Mouse (Mus musculus) limb, embryonic 15.5 days (tissue): ENCODE measurements around the gene Ctbp2. TPM values are rescaled to one million over a fixed set of nuclear protein-coding genes. Genes with fewer than 3 reads are reported as not detected.

Experiments
- ATAC-seq: fragments of 200-750 bp; cut with Nextera tagmentation; 2 replicates; pipeline ENCODE4 v1.8.0; 2017; ENCODE audit warnings: low read depth, moderate TSS enrichment; ENCODE audit not compliant: insufficient number of reproducible peaks, low FRiP score, low TSS enrichment
- H3K27ac ChIP-seq: fragments of 300-500 bp; sonication (generic); 2 replicates; pipeline ENCODE4 v1.5.1; 2015; ENCODE audit warnings: moderate library complexity, mild to moderate bottlenecking, inconsistent platforms
- H3K27me3 ChIP-seq: fragments of 300-500 bp; sonication (generic); 2 replicates; pipeline ENCODE4 v1.6.1; 2015; ENCODE audit warnings: inconsistent platforms
- H3K36me3 ChIP-seq: fragments of 300-500 bp; sonication (generic); 2 replicates; pipeline ENCODE4 v1.6.1; 2015; ENCODE audit warnings: inconsistent platforms
- H3K4me1 ChIP-seq: fragments of 300-500 bp; sonication (generic); 2 replicates; pipeline ENCODE4 v1.6.1; 2015; ENCODE audit warnings: inconsistent platforms
- H3K4me2 ChIP-seq: fragments of 300-500 bp; sonication (generic); 2 replicates; pipeline ENCODE4 v1.6.1; 2015; ENCODE audit warnings: mild to moderate bottlenecking, inconsistent platforms
- H3K4me3 ChIP-seq: fragments of 300-500 bp; sonication (generic); 2 replicates; pipeline ENCODE4 v1.5.1; 2015; ENCODE audit warnings: mild to moderate bottlenecking, inconsistent platforms
- H3K9ac ChIP-seq: fragments of 300-500 bp; sonication (generic); 2 replicates; pipeline ENCODE4 v1.6.1; 2015; ENCODE audit warnings: inconsistent platforms
- H3K9me3 ChIP-seq: fragments of 300-500 bp; sonication (generic); 2 replicates; pipeline ENCODE4 v1.6.1; 2016; ENCODE audit warnings: inconsistent platforms
- WGBS: fragments of 180-500 bp; shearing (Covaris S2); methylation state at CpG from one replicate; pipeline ENCODE4 v1.1.7; 2015; 5-methylcytosine and 5-hydroxymethylcytosine counted together
- polyA plus RNA-seq: library from polyadenylated mRNA; unstranded; fragments of >200 nt; fragmentation: Nextera tagmentation; extraction: Ambion mirVana; gene quantifications from 2 replicates; pipeline ENCODE4 v1.2.1, GENCODE M21; 2015

The Ctbp2 gene
- polyA plus RNA-seq, 1 experiment from 2014 or later, result 56.3 TPM

DNA sequence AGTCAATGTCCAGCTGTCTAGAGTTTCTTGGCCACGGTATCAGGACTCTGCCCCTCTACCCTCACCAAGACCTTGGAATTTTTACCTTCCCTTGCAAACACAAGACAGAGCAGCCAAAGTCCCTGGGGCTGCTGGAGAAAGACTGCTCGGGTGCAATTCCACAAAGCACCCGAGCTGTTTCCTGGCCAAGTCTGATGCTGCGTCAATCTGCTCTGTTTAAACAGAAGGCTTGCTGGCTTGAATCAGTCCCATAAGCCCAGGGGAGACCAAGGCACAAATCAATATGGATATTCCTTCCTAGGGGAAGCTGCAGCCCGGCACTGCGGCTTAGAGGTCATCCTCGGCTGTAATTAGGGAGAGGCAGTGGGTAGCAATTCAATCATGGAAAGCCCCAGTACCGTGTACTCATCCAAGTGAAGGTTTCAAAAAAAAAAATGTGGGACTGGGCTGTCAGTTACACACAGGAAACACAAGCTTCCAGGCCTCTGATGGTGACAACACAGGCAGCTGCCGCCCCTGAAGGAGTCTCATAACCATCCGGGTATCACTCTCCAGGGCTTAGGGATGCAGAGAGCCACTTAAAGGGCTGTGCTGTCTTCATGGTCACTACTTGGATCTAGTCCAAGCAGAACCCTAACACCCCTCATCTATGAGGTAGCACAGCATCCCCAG lies 49.6 kb downstream of the Ctbp2 start:
- H3K9ac ChIP-seq, result no peak overlapping the region
- no peaks in the 10 kb centered on the region for H3K9me3 ChIP-seq
- no peak overlapping the region for H3K4me2 ChIP-seq
- H3K27ac ChIP-seq, result no peak overlapping the region
- H3K4me3 ChIP-seq, result no peak overlapping the region
- WGBS, result 74% methylated on average over 10 of the region's 10 CpGs
- H3K4me1 ChIP-seq, result peaks cover 3% of the 10 kb centered on the region; the same call in 1 of the 2 replicates
- no peak for ATAC-seq
- H3K27me3 ChIP-seq, result no peaks in the 10 kb centered on the region
- no peaks in the 10 kb centered on the region for H3K36me3 ChIP-seq

DNA sequence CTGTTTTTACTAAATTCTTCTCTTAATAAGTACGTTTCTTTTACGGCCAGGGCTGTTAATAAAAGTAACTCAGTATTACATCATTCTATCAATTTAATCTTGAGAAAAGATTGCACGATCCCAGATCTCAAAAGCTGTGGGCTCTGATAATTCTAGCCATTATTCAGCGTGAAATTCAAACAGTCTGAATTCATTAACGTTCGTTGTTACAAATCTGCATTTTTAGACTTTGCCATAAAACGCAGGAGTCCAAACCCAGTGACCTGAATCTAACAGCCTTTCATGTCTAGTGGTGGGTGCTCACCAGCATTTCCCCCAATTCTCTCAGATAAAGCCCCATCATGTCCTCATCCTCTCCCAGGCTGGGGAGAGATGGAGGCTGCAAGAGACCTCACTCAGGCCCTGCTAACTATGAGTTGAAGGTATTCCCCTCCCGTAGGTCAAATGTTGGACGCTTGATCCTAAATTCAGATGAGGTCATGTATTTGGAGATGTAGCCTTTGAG lies 51.0 kb downstream of the Ctbp2 start:
- no peak for ATAC-seq
- H3K4me3 ChIP-seq, result no peak overlapping the region
- H3K27ac ChIP-seq, result no peak overlapping the region
- no peak overlapping the region for H3K9ac ChIP-seq
- no peaks in the 10 kb centered on the region for H3K9me3 ChIP-seq
- H3K4me1 ChIP-seq, result peaks cover 3% of the 10 kb centered on the region; the same call in 1 of the 2 replicates
- no peak overlapping the region for H3K4me2 ChIP-seq
- 76% methylated on average over 9 of the region's 9 CpGs for WGBS
- no peaks in the 10 kb centered on the region for H3K27me3 ChIP-seq
- H3K36me3 ChIP-seq, result no peaks in the 10 kb centered on the region

DNA sequence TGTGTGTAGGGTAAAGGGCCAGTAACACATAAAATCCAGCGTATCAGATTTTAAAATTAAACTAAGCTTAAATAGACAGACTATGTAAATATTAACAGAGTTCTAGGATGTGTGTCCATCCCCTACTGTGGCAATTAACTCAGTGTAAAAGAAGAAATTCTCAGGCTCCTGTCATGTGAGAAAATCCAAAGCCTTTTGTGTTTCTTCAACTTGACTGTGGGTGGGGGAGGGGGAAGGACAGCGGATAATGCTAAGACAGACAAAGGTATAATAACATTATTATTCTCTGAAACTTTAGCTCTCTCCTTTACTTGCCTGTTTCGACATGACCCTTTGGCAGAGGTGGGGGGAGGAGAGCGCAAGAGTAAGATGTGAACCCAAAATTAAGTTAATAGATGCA lies 51.6 kb downstream of the Ctbp2 start:
- Histone ChIP-seq H3K27ac (no peak overlapping the region), H3K9me3 (no peaks in the 10 kb centered on the region), H3K9ac (no peak overlapping the region), H3K4me2 (no peak overlapping the region), H3K4me3 (no peak overlapping the region), H3K27me3 (no peaks in the 10 kb centered on the region), H3K4me1 (peaks cover 6% of the 10 kb centered on the region), H3K36me3 (no peaks in the 10 kb centered on the region)
- 83% methylated on average over 4 of the region's 4 CpGs for WGBS
- ATAC-seq, result no peak

DNA sequence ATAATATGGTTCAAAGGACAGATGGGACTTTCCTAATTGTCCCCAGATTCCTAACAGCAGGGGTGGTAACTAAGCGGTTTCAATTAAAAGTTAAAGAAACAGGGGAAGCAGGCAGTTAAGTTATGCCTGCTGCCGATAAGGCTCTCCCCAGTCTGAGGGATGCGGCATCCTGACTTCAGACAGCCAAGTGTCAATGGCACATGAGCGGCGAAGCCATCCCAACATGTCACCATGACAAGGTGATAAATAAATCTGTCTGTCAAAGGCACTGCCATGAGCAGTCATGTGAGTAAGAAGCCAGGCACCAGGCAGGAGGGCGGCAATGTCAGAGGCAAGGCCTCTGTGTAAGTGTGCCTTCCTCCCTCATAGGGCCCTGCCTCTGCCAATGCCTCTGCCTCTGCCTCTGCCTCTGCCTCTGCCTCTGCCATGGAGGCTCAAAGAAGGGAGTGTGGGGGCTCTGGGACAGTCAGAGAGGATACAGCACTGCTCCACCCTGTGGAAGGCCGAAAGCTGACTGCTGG lies 56.8 kb downstream of the Ctbp2 start:
- H3K9me3 ChIP-seq, result no peaks in the 10 kb centered on the region
- H3K4me1 ChIP-seq, result peaks cover 13% of the 10 kb centered on the region
- WGBS, result 53% methylated on average over 7 of the region's 7 CpGs
- no peak for ATAC-seq
- peaks cover 3% of the 10 kb centered on the region; the same call in 1 of the 2 replicates for H3K36me3 ChIP-seq
- H3K27ac ChIP-seq, result no peak overlapping the region
- H3K27me3 ChIP-seq, result no peaks in the 10 kb centered on the region
- no peak overlapping the region for H3K4me3 ChIP-seq
- H3K9ac ChIP-seq, result no peak overlapping the region
- H3K4me2 ChIP-seq, result no peak overlapping the region

DNA sequence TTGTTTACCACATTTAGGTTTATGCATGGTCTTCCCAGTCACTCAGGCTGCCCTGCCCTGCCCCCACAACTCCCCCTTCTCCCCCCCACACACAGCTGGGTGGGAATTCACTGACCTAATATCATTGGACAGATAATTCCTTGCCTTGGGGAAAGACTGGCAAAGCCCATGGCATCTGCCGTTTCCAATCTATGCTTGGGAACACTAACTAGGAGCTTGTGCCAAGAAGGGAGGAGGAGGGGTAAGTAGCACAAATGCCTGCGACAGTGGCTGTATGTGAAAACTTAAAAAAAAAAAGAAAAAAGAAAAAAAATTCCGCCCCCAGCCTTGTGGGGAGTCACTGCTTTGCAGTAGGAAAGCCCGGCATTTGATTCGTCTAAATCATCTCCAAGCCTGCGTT lies 57.4 kb downstream of the Ctbp2 start:
- Histone ChIP-seq H3K9me3 (no peaks in the 10 kb centered on the region), H3K4me1 (peaks cover 10% of the 10 kb centered on the region), H3K4me2 (no peak overlapping the region), H3K27ac (no peak overlapping the region), H3K27me3 (no peaks in the 10 kb centered on the region), H3K4me3 (no peak overlapping the region), H3K36me3 (peaks cover 3% of the 10 kb centered on the region), H3K9ac (no peak overlapping the region)
- ATAC-seq, result no peak
- 30% methylated on average over 6 of the region's 6 CpGs for WGBS

DNA sequence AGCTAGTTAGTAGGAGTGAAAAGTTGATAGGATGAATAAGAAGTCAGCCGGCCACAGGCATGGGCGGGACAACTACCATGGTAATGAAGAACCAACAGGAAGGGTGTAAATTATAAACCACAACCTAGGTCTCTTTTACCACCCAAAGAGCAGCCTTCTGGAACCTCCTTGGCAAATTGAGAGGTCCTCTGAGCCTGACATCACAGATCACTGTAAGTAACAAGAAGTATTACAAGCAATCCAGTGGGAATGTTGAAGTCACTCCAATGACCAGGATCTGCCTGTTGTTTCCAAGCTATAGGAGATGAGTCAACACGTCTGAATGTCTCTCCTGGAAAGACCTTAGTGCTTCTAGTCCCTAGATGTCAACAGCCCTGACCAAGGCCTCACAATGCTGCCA lies 62.1 kb downstream of the Ctbp2 start:
- H3K27ac ChIP-seq, result no peak overlapping the region
- H3K4me3 ChIP-seq, result no peak overlapping the region
- no peak for ATAC-seq
- H3K4me2 ChIP-seq, result no peak overlapping the region
- no peak overlapping the region for H3K9ac ChIP-seq
- H3K27me3 ChIP-seq, result no peaks in the 10 kb centered on the region
- 69% methylated on average over 3 of the region's 3 CpGs for WGBS
- no peaks in the 10 kb centered on the region for H3K9me3 ChIP-seq
- peaks cover 17% of the 10 kb centered on the region; the same call in 1 of the 2 replicates for H3K4me1 ChIP-seq
- peaks cover 3% of the 10 kb centered on the region for H3K36me3 ChIP-seq

DNA sequence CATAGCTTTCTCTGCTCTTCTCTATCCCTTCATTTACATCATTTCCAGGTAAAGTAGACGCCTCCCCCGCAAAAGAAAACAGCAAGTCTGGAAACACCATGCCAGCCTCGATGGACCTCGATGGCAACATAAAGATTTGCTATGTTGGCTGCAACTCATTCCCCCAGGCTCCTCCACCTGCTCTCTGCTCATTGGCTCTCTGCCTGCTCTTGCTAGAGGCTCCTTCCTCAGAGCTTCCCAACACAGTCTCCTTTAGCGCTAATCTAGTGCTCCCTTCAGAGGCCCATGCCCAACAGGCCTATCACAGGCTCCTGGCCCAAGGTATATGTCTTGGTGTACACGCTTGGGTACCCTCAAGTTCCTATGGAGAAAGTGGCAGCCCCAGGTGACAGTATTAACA lies 64.0 kb downstream of the Ctbp2 start:
- Histone ChIP-seq H3K27me3 (no peaks in the 10 kb centered on the region), H3K9me3 (no peaks in the 10 kb centered on the region), H3K27ac (no peak overlapping the region), H3K4me1 (peaks cover 14% of the 10 kb centered on the region; the same call in 1 of the 2 replicates), H3K9ac (no peak overlapping the region), H3K36me3 (peaks cover 3% of the 10 kb centered on the region), H3K4me2 (no peak overlapping the region), H3K4me3 (no peak overlapping the region)
- 73% methylated on average over 6 of the region's 6 CpGs for WGBS
- no peak for ATAC-seq

DNA sequence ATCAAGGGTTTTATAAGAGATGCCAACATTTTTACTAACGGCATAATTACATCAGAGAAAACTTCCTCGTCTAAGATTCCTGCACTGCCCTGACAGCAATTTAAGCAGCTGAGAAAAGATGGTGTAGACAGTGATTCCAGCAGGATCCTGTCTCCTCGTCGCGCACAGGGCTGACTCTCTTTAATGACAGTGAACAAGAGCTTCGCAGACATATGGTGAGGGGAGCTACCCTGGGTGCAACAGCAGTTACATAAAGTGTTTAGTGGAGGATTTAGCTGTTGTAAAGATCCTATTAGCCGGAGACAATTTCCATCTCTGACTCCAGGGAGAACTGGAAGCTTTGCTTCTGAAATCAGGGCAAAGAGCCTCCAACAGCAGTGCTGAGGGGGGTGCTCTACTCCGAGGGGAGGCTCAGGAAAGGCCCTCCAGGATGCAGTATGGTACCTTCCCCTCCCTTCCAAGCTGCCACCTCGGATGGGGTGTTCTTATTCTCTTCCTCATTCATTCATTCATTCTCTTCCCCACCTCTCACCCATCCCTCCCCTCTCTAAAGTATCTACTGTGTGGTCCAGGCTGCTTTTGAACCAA lies 64.5 kb downstream of the Ctbp2 start:
- H3K27me3 ChIP-seq, result no peaks in the 10 kb centered on the region
- no peak overlapping the region for H3K27ac ChIP-seq
- H3K9me3 ChIP-seq, result no peaks in the 10 kb centered on the region
- ATAC-seq, result no peak
- no peak overlapping the region for H3K9ac ChIP-seq
- peaks cover 14% of the 10 kb centered on the region; the same call in 1 of the 2 replicates for H3K4me1 ChIP-seq
- WGBS, result 35% methylated on average over 9 of the region's 9 CpGs
- H3K4me3 ChIP-seq, result no peak overlapping the region
- peaks cover 3% of the 10 kb centered on the region for H3K36me3 ChIP-seq
- H3K4me2 ChIP-seq, result no peak overlapping the region

DNA sequence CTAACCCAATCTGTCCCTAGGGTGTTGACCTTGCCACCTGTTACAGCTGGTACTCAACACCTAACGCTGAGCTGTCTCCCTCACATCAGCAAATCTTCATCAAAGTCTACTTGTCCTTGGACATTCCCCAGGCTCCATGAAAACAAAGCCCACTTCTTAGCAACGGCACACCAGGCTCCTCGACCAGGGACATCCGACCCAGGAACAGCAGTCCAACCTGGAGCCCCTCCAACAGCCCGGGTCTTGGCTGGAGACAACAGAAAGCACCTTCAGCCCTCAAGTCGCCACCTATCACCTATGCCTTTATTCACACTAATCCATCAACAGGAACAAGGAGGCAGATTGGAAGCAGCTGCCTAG lies 65.0 kb downstream of the Ctbp2 start:
- no peak overlapping the region for H3K4me2 ChIP-seq
- peaks cover under 1% of the 10 kb centered on the region for H3K36me3 ChIP-seq
- ATAC-seq, result no peak
- no peak overlapping the region for H3K9ac ChIP-seq
- no peak overlapping the region for H3K4me3 ChIP-seq
- peaks cover 14% of the 10 kb centered on the region; the same call in 1 of the 2 replicates for H3K4me1 ChIP-seq
- no peak overlapping the region for H3K27ac ChIP-seq
- no peaks in the 10 kb centered on the region for H3K9me3 ChIP-seq
- 43% methylated on average over 6 of the region's 6 CpGs for WGBS
- no peaks in the 10 kb centered on the region for H3K27me3 ChIP-seq

DNA sequence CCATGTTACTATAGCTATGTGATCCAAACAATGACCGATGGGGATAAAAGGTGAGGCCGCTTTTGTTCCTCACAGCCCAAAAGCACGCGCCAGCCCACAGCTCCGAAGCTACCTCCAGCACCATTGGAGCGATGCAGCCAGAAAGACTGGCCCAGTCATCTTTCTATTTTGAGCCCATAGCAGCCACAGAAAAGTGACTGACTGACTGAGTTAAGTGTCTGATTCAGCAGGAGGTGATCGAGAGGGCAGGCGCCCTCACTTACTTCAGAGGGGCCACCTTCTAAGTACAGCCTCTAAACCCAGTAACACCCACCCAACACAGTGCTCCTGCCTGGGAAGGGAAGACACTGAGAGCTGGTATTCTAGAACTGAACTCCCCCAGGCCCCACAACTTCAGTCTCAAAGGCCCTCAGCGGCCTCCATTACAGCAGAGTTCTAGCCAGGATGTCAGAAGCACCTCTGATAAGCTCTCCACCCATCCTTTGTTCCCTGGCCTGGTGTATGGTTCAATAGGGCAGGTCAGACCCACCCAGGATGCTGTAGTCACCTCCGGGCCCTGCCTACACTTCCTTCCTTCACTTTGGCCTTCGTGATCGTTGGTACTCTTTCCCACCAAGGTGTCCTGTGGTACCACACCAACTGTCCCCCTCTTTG lies 65.5 kb downstream of the Ctbp2 start:
- H3K4me1 ChIP-seq, result peaks cover 14% of the 10 kb centered on the region; the same call in 1 of the 2 replicates
- no peak for ATAC-seq
- no peaks in the 10 kb centered on the region; the same call in none of the 2 replicates for H3K36me3 ChIP-seq
- no peak overlapping the region for H3K4me3 ChIP-seq
- WGBS, result 90% methylated on average over 12 of the region's 12 CpGs
- H3K27ac ChIP-seq, result no peak overlapping the region
- no peaks in the 10 kb centered on the region for H3K9me3 ChIP-seq
- no peak overlapping the region for H3K4me2 ChIP-seq
- no peaks in the 10 kb centered on the region for H3K27me3 ChIP-seq
- H3K9ac ChIP-seq, result no peak overlapping the region

DNA sequence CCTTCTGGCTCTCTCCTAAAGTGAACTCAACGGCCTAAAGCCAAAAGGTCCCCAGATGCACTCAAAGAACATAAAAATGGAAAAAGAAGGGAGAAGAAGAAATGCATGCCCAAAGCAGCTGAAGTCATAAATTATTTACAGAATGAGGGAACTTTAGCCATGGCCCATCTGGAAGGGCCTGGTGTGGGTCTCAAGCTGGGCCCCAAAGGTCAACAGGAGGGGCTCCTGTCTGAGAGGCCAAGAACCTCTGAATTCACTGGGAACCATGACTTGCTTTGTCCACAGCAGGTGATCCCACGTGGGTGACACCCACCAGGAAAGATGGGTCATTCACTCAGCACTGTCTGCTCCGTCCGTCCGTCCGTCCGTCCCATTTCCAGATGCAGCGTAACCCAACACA lies 67.2 kb downstream of the Ctbp2 start:
- Histone ChIP-seq H3K9ac (no peak overlapping the region), H3K27me3 (no peaks in the 10 kb centered on the region), H3K36me3 (no peaks in the 10 kb centered on the region; the same call in none of the 2 replicates), H3K4me1 (peaks cover 16% of the 10 kb centered on the region; the same call in 1 of the 2 replicates), H3K27ac (no peak overlapping the region), H3K4me2 (no peak overlapping the region), H3K9me3 (no peaks in the 10 kb centered on the region), H3K4me3 (no peak overlapping the region)
- no peak for ATAC-seq
- 88% methylated on average over 8 of the region's 8 CpGs for WGBS

DNA sequence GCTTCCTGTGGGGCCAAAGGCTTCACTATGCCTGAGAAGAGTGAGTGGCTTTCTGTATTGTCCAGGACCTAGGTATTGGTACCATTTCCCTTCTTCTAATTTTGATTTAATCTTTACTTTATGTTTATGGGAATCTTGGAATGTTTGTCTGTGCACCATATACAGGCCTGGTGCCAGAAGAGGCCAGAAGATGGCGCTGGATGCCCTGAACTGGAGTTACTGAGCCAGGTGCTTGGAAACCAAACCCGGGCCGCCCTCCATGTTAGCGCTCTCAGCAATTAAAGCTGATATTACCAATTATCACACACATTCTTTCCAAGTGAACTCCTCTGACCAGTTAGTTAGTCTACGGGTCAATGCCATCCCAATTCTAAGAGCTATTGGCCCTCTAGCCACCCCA lies 69.7 kb downstream of the Ctbp2 start:
- H3K4me3 ChIP-seq, result no peak overlapping the region
- H3K4me2 ChIP-seq, result no peak overlapping the region
- no peak for ATAC-seq
- H3K36me3 ChIP-seq, result no peaks in the 10 kb centered on the region; the same call in 1 of the 2 replicates
- peaks cover 12% of the 10 kb centered on the region; the same call in 1 of the 2 replicates for H3K4me1 ChIP-seq
- no peak overlapping the region for H3K27ac ChIP-seq
- no peaks in the 10 kb centered on the region for H3K9me3 ChIP-seq
- no peak overlapping the region for H3K9ac ChIP-seq
- H3K27me3 ChIP-seq, result no peaks in the 10 kb centered on the region
- 96% methylated on average over 5 of the region's 5 CpGs for WGBS
